Mouse (Mus musculus) MEL-GATA-1-ER (cell line): ENCODE measurements around the gene Ptch1.

Source experiments
- DNase-seq: peaks from one replicate; pipeline ENCODE4 v3.0.0-alpha.2; 2012; ENCODE audit warnings: low read depth; ENCODE audit errors: extremely low read depth

The Ptch1 gene

DNA sequence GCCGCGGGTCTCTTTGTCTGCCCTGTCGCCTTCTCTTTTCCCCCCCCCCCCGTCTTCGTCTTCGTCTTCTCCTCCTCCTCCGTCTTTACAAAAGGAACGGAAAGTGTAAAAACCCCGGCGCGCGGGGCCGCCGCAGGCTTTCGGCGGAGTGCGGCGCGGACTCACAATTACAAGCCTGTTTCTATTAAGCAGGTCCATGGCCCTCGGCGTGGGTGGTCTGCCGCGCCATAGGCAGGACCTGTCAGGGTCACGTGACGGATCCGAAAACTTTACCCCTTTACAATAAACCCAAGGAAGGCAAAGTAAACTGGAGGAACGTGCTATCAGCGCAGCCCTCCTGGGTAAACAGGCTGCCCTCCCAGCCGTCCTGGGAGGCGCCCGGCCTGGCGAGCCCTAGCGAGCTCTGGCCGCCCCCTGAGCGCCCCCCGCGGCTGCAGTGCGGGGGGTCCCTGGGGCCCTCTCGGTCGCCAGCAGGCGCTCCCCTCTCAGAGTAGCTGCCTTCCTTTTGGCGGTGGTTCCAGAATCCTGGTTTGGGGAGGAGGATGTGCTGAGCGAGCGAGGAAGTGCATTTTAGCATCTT, at the start of gene Ptch1:
Ptch1 (minus strand) TSS at position 343 of the 580 bp plus-strand sequence.
- DNase-seq = no peak

DNA sequence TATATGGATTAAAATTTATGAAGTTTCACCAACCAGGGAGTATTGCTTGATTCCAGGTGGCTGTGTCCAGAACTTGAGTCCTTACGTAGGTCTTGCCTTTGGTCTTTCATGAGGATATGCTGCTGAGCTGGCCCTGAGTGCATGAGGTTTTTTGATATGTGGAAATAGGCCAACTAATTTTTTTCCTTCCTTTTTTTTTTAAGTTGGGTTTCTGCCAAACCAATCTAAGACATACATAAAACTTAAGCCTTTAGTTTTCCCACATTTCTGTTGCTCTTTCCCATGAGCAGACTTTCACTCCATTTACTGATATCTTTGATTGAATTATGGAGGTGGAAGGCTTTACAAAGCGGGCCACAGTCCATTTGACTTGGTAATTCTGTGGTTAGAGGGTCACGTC, 47.9 kb upstream of the Ptch1 start:
- DNase-seq = no peak

DNA sequence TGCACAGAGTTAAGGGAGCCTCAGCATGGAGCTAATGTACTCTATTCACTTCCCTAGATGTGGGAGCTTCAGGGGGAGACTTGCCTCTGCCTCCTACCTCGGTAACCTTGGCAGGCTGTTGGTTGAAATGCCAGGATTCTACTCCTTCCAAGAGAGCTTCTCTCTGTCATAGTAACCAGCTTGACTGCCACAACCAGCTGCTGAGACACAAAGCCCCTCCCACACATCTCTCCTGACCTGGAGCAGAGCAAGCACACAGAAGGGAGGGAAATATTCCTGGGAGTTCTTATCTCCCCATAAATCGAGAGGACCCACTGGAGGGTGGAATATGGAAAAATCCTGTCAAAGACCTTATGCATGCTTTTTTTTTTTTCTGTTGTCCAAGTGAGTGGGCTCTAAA, 39.8 kb upstream of the Ptch1 start:
- no peak for DNase-seq

DNA sequence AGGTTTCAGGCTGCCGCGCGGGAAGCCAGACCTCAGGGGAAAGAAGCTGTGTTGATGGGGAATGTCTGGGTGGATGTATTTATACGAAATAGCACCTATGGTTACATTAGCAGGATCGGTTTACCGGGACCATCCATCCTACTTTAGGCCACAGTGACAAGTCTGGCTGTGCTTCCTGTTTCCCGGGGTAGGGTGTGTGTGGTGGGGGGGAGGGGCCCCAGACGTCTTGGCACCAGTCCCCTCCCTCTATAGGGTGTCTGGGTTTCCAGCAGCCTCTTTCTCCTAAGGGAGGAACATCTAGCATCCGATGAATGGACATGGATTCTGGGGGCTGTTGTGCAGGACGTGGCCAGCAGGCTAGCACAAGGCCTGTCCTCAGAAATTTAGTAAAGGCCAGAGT, 36.3 kb upstream of the Ptch1 start:
- no peak for DNase-seq

DNA sequence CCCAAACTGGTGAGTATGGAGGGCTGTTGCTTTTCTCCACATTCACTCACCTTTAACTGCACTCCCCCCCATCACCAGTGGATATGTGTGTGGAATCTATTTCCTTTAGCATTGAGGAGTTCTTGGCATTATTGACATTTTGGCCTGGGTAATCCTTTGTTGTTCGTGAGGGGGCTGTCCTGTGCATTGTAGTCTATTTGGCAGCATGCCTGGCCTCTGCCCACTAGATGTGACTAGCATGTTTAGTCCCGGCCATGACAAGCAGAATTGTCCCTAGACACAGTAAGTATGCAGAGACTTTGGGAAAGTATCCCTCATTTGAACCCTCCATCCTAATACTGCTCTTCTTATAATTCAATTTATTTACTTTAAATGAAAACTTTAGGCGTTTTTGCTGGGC, 24.2 kb upstream of the Ptch1 start:
- no peak for DNase-seq

DNA sequence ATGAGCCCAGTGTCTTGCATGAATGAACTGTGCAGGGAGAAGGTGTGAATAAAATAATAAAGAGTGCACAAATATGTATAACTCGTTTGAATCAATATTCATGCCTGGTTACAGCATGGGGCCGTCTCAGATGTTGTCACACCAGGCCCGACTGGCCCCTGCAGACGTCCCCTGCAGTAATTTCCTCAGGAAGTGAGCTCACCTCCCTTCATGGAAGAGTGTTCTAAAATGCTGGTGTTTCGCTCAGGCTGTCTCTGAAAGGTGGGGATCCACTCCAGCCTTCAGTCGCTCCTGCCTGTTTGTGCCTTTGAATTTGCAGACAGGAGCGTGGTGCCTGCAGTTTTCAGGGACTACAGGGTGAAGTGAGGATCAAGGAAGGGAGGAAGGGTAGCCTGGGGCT, 22.5 kb upstream of the Ptch1 start:
- no peak for DNase-seq

DNA sequence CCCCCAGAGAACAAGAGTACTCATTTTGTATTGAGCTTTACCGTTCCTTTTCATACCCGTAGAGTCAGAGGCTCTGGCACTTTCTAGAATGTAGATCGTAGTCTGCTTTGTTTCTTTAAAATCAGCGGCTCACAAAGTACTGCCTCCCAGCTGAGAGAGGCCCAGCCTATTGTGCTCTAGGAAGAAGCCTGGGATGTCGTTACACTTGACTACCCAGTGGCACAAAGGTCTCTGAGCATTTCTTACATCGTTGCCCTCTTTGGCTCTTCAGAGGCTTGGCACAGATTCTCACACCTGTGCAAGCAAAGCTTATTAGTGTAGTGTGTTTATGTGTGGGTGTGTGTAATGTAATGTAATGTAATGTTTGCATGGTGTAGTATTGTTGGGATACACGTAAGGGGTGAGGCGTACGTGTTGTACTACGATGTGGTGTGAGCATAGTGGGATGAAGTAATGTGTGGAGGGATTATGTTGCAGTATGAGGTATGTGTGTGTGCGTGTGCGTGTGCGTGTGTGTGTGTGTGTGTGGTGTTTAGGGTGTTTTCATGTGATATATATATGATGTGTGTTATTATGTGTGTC, 20.2 kb upstream of the Ptch1 start:
- DNase-seq = no peak

DNA sequence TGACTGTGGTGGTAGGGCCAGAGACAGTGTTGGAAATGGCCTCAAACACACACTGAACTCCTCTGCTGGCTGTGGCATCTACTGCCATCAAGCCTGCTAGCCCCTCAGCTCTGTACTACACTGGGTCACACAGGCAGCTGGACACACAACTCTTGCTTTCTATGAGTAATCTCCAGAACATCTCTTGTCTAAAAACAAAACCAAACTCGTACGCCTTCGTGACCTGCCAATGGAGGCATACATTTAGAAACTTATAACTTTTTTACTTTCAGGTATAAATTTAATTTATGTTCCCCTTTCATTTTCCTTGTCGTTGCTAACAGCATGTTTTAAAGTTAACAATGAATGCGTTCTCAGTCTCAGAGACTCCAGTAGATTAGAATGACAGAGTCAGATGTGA, 19.4 kb upstream of the Ptch1 start:
- DNase-seq = no peak

DNA sequence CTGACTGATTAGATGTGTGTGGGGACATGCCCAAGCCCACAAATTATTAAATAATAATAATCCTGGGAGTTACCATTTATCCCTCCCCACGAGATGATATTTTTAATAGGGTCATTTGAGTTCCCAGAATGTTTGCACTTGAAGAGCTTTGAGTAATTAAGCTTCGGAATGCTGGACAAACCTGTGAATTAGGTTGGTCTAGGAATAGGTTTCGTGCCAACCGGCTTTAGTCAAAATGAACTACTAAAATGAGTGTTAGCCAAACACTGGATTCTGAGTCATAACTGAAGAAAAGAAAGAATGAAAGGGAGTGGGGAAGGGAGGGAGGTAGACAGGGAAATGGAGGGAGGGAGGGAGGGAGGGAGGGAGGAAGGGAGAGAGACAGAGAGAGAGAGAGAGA, 1.2 kb upstream of the Ptch1 start:
- no peak for DNase-seq

DNA sequence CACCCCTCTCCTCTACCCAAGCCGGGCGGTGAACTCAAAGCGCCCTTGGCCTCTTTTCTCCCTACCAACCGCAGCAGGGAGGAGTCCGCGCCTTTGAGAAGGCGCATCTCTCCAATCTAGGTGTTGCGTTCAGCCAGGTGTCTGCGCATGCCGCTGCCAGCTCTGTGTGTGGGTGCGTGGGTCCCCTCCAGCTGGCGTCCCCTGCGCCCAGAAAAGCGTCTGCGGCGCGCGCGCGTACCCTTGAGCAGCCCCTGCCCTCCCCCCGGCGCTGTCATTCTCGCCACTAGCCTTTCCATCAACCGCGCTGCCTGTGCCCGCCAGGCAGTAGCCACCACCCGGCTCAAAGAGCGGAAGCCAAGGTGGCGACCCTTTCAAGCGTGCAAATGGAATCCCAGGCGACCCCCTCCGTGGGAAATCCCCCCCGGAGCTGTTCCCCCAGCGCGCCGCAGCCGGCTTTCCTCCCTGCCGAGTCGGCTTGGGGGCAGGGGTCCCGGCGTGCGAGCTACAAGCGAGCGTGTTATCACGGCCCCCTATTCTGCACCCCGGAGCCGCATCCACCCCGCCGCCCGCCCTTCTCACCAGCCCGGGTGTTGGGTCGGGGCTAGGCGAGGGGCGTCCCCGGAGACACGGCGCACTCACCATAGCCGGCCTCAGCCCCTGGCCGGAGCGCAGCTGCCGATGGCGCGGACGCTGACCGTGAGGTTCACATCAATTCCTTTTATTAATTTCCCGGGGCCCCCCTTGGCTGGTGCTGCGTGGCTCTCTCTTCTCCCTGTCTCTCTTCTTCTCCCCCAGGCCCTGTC, 744 bp downstream of the Ptch1 start:
- no peak for DNase-seq

DNA sequence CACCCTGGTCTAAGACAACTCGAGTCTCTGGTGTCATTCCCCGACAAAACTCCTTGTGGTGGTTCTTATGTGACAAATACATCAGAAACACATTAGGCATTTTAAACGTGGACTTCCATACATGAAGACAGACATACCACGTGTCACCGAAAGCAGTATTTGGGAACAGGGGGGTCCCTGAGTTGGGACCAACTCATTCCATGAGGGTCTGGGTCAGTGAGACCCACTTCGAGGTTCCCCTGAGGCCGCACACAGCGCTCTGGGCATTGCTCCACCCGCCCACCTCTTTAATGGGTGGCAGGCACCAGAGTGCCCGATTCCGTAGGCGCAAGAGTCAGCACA, 1.3 kb downstream of the Ptch1 start:
- no peak for DNase-seq

DNA sequence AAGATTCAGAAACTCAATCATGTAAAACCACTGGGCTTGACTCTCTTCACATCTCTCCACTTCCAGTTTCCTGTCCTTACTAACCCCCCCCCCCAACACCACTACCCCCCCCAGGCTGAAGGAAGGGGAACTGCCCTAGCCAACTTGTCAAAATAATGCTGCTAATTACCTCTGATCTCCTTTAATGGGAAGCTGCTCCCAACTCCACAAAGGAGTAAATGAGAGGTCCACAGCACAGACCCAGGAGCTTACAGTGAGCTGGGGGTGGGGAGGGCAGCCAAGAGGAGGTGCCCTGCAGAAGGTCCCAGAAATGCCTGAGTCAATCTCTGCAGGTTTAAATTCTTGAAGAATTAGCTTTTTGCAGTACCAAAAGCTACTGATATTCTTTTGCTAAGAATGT, 2.9 kb downstream of the Ptch1 start:
- DNase-seq = no peak

DNA sequence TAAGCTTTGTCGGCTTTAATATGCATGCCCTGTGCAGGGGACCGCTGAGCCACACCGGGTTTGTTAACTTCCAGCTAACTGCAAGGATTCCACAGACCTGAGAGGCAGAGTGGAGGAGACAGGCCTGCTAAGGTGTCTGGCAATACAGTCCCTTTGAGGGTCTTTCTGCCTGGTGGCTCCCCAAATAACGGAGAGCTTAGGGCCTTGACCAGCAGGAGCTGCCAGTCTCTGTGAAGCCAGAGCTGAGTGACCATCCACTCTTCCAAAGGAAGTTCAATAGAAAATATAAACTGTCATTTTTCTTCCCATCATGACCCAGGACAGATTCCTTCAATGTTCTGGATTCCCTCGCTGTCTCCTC, 4.0 kb downstream of the Ptch1 start:
- DNase-seq = no peak

DNA sequence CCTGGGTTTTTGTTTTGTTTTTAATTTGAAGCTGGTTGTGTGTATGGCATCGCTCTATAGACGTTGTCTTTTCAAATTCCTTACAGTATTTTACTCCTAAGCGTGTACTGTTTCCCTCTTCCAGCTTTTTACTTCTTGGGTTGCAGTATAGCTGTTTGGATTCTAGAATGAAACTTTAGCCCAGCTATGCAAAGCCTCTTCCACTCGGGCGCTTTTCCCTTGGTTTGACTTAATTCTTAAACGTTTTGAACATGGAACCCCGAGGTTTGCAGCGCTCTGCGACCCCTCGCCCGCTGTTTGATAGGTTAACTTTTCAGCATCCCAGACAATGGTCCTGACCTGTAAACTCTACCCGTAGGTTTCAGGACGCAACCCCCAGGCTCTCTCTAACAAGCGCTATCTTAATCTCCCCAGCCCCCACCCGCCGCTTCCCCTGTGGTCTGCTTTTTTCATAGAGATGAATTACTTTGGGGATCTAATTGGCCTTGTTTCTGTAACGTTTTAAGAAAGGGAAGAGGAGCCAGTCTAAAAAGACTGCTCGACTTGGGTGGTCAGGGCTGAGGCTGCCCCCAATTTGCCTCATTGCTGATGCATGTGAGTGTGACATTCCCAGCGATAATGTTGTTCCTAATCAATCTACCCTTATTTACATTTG, 4.5 kb downstream of the Ptch1 start:
- no peak for DNase-seq

DNA sequence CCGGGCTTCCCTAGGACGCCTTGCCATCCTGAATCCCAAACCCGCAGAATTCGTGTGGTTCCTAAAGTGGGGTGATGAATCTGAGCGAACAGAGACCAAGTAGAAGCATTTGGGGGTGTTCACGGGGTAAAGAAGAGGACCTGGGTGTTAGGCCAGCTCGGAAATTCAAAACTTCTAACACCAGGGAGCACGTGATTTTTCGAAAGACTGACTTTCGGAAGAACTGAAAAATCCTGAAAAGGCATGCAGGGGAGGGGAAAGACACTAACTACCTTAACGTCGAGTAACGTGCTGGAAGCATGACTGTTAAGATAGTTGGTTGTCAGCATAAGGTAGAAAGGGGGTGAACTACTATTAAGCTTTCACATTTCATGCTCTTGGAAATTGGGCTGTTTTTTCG, 5.1 kb downstream of the Ptch1 start:
- peak; percentile 32 for DNase-seq

DNA sequence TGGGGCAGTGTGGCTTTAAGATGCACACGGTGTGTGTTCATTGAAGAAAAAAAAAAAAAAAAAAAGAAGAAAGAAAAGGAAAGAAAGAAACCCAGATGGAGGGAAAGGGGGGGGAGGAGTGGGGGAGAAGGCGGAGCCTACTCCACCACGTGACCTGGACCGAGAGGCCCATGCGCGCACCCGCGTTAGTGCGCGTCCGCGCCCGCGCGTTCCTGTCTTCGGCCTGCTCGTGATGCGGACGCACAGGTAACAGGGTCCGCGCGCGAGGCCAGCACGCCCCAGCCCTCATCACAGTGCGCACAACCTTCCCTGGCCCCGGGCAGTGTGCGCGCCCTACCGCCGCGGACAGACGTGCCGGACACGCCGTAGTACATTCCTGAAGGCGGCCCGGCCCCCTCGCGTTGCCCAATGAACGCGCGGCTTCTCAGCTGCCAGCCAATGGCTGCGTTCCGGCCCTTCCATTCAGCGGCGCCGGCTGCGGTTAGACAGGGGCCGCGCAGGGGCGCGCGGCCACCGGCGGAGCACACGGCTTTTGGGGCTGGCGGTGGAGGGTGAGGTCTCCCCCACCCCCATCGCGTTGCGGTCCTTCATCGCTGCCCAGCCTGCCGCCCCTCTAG, 5.6 kb downstream of the Ptch1 start:
- peak; percentile 82 for DNase-seq

DNA sequence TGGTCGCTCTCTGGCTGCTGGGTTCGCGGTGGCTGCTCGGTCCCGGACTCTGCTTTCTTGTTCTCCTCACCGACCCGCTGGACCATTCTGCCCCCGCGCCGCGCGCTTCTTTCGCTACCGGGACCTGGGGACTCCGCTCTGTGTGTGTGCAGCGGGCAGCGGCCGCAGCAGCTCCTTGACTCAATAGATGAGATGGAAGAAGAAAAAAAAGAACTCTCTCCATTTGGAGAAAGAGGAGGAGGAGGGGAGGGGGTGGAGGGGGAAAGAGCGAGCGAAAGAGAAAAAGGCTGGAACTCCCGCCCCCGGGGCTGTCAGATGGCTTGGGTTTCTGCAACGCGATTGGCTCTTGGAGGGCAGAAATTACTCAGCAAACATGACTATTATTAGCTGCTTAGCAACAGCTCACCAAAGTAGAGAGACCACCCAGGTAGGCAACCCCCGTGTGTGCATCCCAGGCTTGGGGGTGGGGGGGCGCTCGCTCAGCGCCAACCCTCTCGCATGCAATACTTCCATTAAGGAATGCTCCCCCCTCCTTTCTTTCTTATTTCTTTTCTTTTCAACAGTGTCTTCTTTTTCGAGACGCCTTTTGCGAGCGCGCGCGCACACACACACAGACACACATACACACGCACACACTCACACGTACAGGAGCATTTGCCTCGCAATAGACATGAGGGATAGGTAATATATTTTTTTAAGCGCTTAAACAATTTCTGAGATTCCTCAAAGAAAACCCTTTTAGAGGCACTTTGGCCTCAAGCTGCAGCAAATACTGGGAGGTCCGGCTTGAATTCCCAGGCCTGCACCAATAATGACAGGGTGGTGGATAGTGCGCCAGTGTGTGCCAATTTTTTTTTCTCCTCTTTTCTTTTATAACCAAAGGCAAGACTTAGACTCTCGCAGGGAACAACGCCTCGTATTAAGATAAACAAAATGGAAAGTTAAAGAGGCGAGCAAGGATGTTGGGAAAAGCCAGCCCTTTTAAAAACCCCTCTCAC, 7.1 kb downstream of the Ptch1 start:
- DNase-seq = peak; percentile 88

DNA sequence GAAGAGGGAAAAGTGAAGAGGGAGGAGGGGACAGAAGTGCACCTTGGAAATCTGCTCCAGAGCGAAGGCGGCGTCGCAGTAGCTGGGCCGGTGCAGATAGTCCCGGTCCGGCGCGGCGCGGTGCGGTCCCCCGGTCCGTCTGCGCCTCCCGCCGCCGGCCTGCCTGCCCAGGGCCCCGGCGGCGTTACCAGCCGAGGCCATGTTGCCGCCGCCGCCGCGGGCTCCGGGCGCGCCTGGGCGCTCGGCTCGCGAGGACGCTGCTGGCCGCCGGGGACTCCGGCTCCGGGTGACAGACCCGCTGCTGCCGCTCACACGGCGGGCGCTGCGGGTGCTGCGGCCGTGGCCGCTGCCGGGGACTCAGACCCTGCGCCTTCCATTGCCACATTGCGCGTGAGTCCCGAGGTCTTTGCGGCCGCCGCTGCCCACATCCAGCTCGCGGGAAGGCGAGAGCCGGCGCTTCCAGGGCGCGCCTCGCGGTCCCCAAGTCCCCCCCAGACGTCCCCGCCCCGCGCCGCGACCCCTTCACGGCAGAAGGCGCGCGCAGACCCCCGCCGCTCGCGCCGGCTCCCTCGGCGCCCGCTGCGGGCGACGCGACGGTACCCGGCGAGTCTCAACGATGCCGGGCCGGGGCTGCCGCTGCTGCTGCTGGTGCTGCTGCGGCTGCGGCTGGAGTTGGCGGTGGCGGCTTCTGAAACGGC, 7.9 kb downstream of the Ptch1 start:
- DNase-seq = no peak

DNA sequence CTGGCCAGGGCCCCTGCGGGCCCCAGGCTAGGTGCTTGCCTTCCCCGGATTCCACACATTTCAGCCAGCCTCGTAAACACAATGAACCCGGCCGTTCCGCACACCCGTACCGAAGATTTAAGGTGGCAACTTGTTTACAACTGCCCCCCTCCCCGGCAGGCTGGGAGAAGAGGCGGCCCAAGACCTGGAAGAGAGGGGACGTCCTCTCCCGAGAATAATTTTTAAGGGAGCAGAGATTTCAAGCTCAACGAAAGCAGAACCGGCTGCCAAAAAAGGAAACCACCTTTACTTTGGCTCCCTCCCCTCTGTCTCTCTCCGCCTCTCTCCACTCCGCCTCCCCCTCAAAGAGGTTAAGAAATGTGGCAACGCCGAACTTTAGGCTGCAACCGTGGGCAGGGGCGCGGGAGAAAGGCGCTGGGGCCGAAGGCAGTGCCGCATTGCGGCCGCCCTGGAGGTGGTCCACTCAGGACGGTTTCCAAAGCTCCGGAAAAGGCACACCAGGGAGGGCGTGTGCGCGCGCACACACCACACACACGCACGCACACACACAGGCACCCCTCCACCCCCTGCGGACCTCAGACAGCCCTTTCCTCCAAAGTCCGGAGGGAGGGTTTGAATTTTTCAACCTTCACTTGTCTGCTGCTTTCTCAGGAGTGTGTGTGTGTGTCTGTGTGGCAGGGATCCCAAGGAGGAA, 8.6 kb downstream of the Ptch1 start:
- DNase-seq = peak; percentile 41
